Mouse (Mus musculus) cerebellum, adult 11 months (tissue): Measurements from ENCODE around the gene Evi2b.

Source experiments
- DNase-seq: peaks from one replicate; pipeline ENCODE4 v3.0.0; 2022

The Evi2b gene

DNA sequence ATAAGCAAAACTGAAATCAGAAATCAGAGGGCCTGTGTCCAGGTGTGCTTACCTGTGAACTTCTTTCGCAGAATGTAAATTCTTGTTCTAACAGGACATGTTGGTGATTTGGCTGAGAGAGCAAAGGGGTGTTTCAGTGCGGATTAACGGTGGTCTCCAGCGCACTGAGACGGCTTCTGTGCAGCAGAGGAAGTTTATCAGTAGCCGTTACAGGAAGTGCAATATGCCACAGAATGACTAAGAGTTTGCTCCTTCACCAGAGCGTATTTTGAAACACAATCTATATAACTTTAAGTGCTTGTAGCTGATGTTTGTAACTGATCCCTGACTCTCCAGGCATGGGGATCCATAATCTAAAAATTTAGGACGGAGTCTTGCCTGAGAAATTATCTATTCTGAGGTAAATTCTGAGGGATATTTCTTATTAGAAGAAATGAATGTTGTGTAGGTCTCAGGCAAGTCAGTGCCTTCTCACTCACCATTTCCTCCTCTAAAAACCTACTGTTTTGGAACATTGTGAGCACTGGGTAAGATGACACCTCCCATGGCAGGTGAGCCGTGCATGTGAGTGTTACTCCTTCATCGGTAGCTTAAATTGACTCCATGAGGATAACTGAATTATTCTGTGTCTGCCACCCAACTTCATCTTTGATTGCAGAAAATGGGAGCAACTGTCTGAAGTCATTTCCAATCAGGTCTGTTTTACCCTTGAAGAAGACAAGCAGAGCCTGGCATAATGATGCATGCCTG lies at the start of gene Evi2b:
Gene Evi2b, minus strand, starts transcription at position 203 of the 750 bp plus-strand sequence.
- DNase-seq = no peak

DNA sequence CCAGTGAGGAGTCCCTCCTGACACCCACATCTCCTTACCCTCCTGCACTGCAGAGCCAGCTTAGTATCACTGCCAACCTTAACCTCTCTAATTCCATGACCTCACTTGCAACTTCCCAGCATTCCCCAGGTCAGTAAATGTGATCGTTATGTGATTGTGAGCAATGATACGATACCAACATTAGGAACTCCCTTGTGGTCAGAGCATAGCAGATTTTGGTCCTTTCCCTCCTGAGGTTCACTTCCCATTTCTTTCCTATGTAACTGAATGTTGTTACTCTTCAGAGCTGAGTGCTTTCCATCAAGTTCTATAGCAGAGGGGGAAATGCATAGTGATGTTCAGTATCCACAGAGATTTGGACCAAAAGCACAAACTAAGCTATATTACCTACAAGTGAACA lies 46.8 kb upstream of the Evi2b start:
- DNase-seq = no peak

DNA sequence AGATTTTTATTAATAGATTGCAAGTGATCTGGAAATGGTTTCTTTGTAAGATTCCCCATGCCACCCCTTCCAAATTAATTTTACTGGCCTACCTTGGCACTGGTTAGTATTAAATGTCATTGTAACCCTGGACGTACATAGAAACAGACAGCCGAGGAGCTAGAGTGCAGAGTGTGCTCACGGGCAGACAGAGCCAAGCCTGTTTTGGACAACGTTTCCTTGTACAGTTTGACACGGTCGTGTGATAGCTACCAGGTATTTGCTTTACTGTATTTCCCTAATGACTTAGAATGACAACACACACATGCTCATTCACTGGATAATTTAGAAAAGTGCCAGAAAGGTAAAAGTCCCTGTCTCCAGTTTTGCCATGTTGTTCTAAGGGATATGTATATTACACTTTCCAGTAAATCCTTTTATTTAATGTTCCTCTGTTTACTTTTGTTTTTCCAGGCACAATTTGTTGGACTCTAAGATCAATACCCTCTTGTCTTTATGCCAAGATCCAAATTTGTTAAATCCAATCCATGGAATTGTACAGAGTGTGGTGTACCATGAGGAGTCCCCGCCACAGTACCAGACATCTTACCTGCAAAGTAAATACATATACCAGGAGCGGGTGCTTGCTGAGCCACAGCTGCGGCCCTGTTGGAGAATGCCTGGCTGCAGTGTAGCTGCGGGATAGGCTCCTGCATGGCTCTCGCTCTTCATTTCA lies 44.8 kb upstream of the Evi2b start:
- no peak for DNase-seq

DNA sequence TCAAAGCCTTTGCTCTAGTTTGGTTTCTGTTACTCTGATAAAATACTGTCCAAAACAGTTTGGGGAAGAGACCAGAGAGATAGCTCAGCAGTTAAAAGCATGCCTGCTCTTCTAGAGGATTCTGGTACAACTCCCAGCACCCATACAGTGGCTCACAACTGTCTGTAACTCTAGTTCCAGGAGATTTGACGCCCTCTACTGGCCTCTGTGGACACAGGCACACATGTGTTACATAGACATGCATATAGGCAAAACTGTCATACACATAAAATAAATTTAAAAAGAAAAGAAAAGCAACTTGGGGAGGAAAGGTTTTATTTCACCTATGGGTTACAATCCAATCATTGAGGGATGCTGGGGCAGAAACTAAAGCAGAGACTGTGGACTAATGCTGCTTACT lies 43.4 kb upstream of the Evi2b start:
- DNase-seq = no peak

DNA sequence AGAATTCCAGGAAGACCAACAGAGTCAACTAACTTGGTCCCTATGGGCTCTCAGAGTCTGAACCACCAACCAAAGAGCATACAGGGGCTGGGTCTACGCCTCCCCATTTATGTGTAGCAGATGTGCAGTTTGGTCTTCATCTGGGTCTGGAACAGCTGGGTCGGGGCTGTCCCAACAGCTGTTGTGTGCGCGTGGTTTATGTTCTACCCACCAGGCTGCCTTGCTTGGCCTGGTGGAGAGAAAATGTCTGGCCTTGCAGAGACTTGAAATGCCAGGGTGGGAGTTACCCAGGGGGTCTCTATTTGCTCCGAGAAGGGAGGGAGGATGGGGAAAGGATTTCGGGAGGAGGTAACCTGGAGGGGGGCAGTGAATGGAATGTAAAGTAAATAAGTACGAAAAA lies 39.9 kb upstream of the Evi2b start:
- no peak for DNase-seq

DNA sequence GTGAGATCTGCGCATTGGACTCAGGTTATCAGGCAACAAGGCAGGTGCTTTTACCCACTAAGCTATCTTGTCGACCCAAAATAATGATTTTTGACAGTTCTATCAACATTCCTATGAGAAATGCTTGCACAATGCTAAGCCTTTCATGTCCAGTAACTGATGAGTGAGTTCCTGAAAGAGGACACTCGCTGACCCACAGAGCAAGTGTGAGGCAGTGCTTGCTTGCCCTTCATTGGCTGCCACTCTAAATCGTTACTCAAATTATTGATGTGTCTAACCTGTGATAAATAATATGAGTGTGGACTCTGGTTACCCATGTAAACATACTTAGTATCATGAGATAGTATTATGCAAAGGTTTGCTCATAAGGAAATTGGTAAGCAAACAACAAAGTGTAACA lies 37.0 kb upstream of the Evi2b start:
- no peak for DNase-seq

DNA sequence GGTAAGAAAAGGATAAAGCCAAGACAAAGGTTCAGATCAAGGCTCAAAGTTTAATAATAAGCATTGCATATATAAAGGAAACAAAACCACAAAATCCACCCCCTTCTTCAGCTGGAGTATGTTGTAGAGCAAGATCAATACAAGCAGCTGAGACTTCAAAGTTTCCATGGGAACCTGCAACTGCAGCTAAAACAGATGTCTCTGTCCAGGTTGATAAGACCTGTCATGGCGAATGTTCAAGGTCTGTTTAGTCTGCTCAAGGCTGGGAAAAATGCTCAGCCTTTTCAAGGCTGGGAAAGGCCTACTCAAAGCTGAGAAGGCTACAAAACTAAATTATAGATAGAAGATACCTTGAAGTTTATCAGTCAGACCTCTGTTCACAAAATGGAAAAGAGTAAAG lies 29.1 kb upstream of the Evi2b start:
- no peak for DNase-seq

DNA sequence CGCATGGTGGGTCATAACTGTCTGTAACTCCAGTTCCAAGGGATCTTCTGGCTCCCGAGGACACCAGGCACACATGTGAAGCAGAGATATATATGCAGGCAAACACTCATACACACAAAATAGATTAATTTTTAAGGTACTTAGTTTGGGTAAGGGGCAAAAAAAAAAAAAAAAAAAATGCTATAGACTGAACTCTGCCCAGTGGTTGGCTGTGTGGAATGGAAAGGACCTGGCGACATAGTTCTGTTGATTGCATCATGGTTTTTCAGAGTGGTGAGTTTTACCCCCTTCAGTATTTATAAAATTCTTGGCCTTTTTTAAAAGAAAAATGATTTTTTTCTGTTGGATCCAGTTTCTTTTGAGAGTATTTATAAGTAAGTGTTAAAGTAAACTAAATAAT lies 12.7 kb upstream of the Evi2b start:
- no peak for DNase-seq

DNA sequence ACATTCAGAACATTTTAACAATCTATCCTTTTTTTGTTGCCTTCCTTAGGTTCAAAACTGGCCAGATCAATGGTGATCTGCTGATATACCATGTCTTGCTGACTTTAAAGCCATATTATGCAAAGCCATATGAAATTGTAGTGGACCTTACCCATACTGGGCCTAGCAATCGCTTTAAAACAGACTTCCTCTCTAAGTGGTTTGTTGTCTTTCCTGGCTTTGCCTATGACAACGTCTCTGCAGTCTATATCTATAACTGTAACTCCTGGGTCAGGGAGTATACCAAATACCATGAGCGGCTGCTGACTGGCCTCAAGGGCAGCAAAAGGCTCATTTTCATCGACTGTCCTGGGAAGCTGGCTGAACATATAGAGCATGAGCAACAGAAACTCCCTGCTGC lies 12.0 kb upstream of the Evi2b start:
- DNase-seq = no peak

DNA sequence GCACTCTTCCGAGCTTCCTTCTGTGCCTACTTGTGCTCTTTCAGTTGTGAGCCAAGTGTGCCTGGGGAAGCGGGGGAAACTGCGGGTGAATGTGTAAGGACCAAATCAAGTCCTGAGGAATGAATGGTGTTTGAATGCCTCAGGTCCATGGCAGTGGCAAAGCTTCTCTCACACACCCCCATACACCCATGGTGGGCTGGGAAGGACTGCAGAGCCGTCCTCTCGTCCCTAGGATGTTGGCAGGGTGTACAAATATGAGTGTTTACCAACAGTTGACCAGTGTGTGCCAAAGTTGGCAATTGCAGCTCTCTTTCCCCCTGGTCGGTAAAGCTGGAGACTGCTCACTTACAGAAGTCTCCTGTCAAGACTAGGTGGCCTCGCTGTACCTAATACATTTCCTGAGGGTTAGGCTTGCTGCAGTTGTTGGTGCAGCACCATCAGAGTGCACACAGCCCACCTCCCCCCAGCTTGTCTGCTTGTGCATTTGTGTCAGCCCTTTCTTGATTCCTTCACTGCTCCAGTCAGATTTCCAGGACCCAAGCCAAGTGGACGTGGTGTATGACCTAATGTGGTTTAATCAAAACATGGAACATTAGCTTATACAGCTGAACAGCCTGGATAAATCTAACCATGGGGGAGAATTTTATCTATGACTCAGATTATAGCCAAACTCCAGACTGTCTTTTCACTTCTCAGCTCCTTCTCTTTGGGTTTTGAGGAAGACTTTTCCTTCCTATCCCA lies 10.6 kb upstream of the Evi2b start:
- no peak for DNase-seq

DNA sequence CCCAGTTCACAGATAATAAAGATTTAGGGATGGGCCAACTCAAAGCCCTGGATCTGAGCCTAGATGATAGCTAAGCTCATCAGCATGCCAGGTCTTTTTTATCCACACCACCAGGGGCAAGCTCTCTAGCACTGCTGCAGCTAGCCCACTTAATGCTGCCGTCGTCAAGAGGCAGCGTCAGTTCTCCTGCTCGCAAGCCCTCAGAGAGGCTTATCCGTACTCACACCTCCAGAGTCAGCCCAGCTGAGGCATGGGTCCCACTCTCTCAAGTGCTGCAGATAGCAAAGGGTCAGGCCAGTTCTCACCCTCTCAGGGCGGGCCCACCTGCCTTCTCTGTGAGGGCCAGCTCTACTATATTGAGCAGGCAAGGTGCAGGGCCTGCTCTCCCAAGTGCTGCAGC lies 9.7 kb upstream of the Evi2b start:
- no peak for DNase-seq

DNA sequence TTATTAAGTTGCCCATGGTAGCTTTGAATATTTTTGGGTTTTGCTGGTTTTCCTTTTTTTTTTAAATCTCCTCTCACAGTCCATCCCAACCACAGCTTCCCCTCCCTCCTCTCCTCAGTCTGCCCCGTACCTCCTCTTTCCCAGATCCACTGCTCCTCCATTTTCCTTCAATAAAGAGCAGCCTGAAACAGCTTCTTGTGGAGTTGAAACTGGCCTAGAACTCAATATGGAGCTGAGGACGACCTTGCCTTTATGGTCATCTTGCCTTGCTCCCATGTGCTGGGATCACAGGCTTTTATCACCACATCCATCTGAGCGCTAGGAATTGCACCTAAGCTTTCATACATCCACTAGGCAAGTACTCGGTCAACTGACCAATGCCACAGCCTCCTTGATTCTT lies 7.9 kb upstream of the Evi2b start:
- DNase-seq = no peak

DNA sequence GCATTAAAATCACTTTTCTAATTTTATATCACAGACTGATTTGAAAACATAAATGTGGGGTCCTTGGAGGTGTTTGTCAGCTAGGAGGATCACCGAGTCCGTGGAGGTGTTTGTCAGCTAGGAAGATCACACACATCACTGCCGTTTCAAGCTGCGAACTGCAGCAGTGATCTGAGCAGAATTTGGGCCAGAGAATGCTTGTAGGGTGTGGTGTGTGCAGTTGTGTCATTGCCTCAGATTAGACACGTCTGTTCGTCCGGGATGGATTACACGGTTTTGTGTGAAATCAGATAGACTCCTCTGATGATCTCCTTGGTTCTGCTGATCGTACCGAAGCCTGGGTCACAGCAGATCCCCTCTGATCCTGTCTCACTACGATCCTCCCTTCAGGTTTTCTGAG lies 7.2 kb upstream of the Evi2b start:
- DNase-seq = no peak

DNA sequence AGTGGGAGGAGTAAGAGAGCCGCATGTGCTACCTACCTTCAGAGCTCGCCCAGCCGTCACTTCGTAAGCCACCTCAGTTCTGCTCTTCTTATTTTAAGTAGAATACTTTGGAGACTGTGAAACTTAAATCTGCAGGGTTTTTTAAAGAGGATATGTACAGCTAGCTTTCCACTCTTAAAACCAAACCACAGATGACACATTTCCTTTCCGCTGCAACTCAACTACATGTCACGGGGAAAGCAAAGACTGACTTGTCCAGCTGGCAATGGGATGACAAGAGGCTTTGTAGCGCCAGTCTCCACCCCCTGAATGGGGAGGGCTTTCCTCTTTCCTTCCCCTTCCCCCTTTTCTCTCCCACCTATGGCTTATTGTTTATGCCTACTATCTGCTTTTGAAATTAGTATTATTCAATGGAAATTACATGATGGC lies 6.8 kb upstream of the Evi2b start, which contains the start of the genes Evi2 and Evi2a:
Gene Evi2, minus strand, starts transcription at position 257 of the 429 bp plus-strand sequence.
Gene Evi2a, minus strand, starts transcription at position 277 of the 429 bp plus-strand sequence.
- no peak for DNase-seq

DNA sequence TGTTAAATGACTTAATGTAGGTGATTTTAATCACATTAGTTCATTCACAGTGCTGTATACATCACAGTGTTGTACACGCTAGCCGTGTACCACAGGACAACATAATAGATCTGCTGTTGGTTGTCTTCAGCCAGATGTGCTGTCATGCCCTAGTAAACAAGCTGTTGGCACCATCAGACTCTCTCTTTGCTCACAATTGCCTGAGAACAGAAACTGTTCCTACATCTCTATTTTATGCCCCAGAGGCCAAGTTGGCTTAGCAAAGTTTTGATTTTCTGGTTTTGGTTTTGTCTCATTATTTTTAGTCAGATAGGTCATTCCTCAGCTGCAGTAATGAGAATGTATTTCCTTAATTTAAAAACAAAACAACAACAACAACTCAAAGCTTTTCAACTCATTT lies 6.2 kb upstream of the Evi2b start:
- no peak for DNase-seq

DNA sequence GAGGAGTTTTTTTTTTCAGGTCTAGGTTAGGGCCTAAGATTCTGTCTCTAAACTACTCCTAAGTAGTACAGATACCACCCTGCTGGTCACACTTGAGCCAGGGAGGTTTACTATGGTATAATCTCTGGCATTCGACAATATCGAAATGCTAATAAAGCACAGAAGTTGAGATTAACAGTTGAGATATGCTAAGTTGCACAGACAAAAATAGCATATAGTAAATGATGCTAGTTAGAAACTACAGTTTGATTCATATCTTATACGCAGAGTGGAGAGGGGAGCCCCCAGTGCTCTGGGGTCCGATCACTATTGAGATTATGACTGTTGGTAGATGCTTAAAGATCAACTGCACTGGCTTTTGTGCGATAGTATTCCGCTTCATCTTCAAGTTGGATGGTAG lies 5.7 kb upstream of the Evi2b start:
- no peak for DNase-seq

DNA sequence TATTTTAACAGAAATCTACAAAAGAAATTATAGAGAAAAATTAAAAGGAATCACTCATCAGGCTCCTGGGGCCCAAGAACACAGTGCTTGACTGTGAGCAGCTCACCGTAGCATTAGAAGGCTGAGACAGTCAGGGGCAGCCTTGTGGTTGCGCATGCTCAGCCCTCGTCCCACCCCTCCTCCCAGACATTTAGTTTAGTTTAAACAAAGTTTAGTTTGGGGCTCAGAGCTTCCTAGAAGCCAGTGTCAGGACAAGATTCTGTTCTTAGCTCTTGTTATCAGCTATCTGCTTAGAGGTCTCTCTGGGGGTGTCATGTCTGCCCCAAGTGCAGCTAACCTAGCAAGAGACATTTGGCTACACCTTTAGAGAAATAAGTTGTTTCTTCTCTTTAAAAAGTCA lies 5.0 kb upstream of the Evi2b start:
- DNase-seq = no peak

DNA sequence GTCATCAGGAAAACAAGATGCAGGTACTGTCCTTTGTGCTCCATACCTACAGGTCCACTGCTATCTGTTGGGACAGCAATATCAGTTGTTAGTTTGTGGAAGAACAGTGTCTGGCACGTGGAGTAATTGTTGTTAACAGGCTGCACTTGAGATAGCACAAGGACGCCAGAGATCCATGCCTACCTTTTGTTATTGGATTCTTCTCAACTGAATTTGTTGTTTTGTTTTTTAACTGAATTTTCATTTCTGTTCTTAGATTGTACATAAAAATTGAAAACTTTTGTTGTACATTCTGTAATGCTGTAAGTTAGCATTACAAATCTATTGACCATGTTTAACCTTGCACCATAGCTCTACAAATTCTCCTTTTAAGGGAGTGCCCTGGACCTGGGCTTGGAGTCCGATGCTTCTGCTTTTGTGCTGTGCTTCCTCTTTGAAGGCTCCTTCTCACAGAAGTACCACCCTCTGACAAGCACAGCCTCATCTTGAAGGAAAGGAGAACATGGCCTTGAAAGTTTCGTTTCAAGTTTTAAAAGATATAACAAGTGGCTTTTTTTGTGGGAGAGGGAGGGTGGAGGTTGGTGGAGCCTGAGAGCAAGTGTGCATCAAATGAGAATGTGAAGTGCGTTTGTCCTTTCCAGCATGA lies 4.3 kb upstream of the Evi2b start:
- no peak for DNase-seq

DNA sequence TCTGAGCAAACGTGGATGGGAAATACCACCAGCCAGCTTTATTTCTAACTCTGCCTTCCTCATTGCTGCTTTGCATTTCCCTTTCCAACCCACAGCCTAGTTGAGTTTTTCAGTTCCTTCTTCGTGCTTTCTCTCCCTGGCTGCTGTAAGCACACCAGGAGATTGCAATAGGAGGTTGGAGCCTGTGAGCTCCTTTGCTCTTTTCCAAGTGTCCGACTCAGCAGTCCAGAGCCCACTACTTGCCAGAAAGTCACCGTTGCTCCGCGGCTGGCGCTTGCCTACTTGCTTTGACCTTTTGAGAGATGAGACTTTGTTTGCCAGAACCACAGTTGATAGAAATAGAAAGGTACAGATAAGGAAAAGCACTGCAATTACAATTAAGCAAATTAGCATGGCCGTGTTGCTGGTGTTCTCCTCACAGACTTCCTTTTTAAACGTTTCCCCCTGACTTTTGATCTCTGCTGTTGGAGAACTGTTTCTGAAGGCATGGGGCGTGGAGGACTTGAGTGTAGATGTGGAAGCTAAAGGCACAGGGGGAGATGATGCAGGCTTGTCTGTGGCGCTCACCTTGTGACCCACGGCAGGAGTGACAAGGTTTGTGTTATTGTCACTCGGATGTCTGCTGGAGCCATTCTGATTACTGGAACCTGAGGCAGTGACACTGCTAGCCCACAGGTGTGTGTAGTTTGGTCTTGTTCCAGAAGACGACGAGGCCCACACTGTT lies 3.6 kb upstream of the Evi2b start:
- DNase-seq = no peak

DNA sequence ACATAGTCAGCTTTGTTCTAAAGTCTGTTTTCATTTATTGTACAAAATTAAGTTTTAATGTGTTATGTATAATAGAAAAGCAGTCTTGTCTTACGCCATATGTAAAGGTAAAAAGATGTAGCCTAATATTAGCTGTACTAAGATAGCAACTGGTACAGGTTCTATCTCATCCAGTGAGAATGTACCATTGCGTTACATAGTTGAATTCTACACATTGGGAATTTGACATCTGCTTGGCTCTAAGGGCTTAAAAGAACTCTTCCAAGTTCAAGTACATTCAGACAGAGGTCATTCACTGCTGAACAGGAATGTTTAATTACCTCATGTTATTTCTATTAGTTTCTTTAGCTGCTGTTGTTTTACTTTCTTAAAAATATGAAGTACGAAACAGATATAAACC lies 3.0 kb upstream of the Evi2b start:
- no peak for DNase-seq

DNA sequence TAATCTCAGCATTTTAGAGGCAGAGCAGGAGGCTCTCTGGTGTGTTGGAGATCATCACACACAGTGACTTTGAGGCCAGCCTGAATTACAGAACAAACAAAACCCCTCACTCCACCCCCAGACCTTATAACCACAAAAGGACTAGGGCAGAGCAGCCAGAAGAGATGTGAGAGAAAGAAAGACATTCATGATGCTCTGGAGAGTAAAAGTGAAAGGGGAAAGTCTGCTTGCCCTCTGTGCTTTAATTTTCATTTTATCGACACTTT lies 681 bp upstream of the Evi2b start:
- DNase-seq = no peak

DNA sequence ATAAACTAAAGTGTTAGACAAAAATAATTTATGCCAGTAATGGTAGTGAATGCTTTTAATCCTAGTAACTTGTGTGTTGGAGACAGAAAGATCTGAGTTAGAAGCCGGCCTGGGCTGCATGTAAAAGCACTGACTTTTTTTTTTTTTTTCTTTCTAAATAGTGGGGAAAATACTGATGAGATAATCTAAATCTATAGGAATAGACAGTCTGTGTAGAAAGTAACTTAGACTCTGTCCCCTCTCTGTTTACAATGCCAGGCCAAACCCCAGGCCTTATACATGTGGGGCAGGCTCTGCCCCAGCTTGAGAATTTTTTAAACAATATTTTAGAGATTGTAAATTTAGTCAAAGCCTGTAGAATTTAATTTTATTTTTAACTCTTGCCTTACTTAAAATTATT lies 618 bp downstream of the Evi2b start:
- DNase-seq = no peak

DNA sequence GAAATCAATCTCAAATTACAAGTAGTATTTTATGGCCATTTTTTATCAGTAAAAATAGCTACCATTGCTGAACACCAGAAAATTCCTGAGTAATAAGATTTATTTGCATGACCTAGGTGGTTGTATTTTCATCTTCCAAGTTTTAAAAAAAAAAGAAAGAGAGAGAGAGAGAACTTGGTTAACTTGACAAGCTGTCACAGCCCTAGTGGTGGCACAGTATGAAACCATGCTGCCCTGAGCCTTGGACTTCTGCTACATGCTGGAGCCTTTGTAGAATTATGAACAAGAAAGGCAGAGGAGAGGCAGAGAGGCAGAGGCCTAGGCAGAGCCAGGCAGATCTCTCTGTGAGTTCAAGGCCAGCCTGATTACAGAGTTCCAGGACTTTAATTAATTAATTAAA lies 1.6 kb downstream of the Evi2b start:
- no peak for DNase-seq
